Mouse (Mus musculus) cerebellum, adult 11-12 months (tissue): ENCODE measurements around the gene Cckar.
"Not testable (repeated sequence)": the region's sequence is repeated elsewhere in the genome, so short reads cannot be mapped to it uniquely, and the experiment has no call there.

Source experiments
- DNase-seq: peaks from one replicate; pipeline ENCODE4 v3.0.0; 2022

Cckar gene

GRCm38 (mm10) chr5:53707235-53708177 lies at the start of gene Cckar:
TSS of gene Cckar (minus strand) at chr5:53707705.
- no peak for DNase-seq

DNA sequence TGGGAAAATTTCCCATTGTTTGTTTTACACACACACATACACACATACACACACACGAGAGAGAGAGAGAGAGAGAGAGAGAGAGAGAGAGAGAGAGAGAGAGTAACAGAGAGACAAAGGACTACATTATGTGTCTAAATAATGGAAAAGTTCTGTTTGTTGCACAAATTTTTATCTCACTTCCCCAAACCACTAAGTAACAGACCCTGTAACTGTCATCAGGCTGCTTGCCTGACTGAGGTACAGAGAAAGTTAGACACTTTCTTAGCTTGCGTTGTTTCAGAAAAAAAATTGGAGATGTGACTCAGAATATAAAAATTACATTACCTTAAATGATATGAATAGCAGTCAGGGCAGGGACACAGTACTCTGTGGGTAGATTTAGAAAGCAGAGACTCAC lies 36.6 kb upstream of the Cckar start:
- no peak for DNase-seq

- no peak for DNase-seq
Measured at GRCm38 (mm10) chr5:53732933-53733332, 25.4 kb upstream of the Cckar start.

- no peak for DNase-seq
Measured at GRCm38 (mm10) chr5:53727606-53728005, 20.1 kb upstream of the Cckar start.

DNA sequence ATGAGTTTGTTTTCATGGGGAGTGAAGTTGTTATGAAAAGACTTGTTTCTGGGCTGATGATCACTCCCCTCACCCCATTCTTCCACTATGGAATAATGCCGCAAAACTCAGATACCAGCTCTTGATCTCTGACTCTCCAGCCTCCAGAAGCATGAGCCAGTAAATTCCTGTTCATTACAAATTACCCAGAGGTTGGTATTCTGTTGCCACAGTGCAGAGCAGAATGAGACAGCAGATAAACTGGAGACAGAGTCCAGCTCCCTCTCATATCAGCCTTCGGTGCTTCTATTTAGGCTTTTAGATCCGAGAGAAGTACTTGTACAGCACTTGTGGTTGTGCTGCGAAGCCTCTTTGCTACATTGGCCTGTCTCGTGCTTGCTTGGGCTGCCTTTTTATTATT lies 18.5 kb upstream of the Cckar start:
- no peak for DNase-seq

GRCm38 (mm10) chr5:53716462-53716861 lies 9.0 kb upstream of the Cckar start:
- no peak for DNase-seq

DNA sequence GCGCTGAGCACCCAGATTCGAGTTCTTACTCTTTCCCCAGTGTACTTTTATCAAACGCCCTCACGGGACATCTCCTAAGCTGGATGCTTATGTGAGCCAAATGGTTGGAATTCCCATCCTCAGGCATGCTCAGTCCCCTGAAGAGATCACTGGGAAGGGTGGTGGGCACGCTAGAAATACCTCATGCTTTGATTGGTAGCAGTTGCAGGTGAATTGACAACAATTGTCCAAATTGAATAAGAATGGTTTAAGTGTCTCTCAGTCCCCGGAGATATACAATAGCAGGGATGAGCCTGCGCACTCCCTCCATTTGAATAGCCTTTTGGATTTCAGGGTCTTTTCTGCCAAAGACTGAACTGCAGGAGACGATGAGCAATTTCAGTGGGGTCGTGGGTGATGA lies 3.8 kb upstream of the Cckar start:
- no peak for DNase-seq

DNA sequence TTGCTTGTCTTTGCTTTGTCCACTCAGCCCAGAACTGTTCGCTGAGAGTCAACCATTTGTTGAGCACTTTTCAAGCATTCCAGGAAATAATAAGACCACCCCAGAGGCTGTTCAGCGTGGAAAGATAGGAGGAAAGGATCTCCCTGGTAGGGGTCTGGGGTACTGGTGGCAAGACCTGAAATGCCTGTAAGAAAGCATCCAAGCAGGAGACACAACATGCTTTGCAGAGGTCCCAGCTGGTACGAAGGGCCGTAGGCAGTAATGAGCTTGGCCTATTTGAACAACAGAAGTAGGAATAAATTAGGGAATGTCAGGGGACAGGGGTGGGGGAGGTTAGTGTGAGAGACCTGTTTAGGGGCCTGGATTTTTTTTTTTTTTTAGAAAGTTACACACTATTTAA lies 686 bp upstream of the Cckar start:
- no peak for DNase-seq

GRCm38 (mm10) chr5:53702686-53703085 lies 4.8 kb downstream of the Cckar start:
- DNase-seq = no peak

- no peak for DNase-seq
Measured at GRCm38 (mm10) chr5:53697794-53698193, 9.7 kb downstream of the Cckar start.

GRCm38 (mm10) chr5:53696701-53697100 lies 10.8 kb downstream of the Cckar start:
- DNase-seq = no peak

DNA sequence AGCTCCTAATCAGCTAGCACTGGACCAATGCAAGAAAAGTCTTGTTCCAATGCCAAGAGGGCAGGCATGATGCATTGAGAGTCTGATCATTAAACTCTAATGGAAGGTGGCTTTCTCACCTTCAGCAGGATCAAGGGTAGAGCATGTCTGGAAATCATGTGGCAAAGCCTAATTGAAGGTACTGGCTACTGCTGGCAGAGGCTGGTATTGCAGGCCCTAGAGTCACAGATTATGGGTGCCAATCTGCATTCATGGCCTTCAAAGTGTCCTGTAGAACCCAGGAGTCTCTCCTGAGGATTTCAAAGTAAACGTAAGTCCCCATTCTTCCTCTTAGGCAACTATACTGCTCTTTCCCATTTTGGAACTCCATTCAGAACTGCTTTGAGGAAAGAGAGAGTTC lies 14.8 kb downstream of the Cckar start:
- DNase-seq = no peak

GRCm38 (mm10) chr5:53692100-53692499 lies 15.4 kb downstream of the Cckar start:
- DNase-seq = no peak

GRCm38 (mm10) chr5:53691577-53691976 lies 15.9 kb downstream of the Cckar start:
- DNase-seq = no peak

GRCm38 (mm10) chr5:53688326-53688725 lies 19.2 kb downstream of the Cckar start:
- no peak for DNase-seq

- no peak for DNase-seq
Measured at GRCm38 (mm10) chr5:53686379-53686778, 21.1 kb downstream of the Cckar start.

- no peak for DNase-seq
Measured at GRCm38 (mm10) chr5:53685623-53686022, 21.9 kb downstream of the Cckar start.

DNA sequence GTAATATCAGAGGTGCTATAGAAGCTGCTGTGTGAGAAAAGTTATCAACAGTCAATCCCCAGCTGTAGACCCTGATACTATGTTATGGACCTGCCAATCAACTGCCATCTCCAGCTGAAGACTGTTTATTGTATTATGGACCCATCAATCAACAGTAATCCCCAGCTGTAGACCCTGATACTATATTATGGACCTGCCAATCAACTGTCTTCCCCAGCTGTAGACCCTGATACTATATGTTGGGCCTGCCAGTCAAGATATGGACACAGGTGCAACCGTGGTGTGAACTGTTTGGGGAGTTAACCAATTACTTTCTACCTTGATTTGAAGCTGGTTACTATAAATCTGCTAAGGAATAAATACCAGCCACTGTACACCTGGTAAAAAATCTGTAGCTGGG lies 23.1 kb downstream of the Cckar start:
- DNase-seq = no peak

DNA sequence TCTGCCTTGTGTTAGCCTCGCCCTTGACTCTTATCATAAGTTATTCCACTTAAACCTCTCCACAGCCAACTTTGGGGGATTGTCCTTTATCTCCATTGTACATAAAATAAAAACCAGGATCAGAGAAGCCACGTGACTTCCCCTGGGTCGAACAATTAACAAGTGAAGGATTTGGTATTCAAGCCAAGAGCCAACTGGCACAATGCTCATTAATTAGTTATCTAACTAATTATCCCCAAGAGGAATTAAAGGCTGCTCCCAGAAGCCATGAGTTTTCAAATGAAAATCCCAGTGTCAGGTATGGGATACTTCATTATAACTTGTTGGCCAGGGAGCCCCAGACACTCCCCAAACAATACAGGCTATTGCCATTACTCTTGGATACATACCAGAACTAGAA lies 23.6 kb downstream of the Cckar start:
- no peak for DNase-seq

DNA sequence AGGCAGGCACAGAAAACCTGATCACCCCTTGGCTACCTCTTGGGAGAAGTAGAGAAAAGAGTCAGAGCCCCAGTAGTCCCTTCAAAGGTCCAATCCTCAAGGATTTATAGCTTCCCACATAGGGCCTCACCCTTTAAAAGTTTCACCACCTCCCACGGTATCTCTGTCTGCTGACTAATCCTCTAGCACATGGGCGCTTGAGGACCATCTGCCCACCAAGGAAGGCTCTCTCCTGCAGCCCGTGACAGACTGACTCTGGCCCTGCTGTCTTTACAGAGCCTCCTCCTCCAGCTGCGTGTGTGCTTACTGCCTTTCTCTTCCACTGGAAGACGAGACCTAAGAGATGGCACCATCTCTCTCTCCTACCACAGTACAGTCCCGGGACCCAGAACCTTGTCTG lies 27.9 kb downstream of the Cckar start:
- no peak for DNase-seq

DNA sequence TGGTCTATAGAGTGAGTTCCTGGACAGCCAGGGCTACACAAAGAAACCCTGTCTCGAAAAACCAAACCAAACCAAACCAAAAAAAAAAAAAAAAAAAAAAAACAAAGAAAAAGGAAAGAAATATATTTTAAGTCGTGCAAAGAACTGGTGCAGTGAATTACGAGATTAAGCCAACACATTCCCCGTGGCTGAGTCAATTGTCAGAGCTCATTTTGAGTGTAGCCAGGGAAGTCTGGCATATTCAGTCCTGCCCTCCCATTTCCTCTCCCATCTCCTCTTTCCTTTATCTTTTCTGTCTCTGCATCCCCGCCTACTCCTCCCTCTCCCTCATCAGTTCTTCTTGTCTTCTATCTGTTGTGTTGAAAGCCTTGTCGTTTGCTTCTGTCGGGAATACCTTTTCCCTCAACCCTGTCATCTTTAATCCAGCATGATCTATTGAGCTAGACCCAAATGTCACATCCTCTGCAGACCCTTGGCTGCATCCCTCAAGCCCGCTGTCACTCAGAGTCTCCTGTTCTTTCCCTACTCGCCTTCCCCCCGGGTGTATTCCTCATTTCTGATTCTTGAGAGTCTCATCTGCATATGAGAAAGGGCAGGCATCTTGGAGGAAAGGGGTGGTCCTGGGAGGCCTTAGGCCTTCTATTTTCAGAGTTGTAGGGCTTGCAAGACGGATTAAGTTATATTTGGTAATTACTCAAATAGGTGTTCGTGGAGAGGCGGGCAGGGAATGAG lies 29.3 kb downstream of the Cckar start:
- no peak for DNase-seq

GRCm38 (mm10) chr5:53676671-53677070 lies 30.8 kb downstream of the Cckar start:
- no peak for DNase-seq

- DNase-seq = not testable (repeated sequence)
Measured at GRCm38 (mm10) chr5:53673493-53674150, 33.9 kb downstream of the Cckar start.

GRCm38 (mm10) chr5:53672352-53672751 lies 35.2 kb downstream of the Cckar start:
- peak; percentile 18 for DNase-seq
